Mouse (Mus musculus): ENCODE data around the gene Kremen1.

DNA sequence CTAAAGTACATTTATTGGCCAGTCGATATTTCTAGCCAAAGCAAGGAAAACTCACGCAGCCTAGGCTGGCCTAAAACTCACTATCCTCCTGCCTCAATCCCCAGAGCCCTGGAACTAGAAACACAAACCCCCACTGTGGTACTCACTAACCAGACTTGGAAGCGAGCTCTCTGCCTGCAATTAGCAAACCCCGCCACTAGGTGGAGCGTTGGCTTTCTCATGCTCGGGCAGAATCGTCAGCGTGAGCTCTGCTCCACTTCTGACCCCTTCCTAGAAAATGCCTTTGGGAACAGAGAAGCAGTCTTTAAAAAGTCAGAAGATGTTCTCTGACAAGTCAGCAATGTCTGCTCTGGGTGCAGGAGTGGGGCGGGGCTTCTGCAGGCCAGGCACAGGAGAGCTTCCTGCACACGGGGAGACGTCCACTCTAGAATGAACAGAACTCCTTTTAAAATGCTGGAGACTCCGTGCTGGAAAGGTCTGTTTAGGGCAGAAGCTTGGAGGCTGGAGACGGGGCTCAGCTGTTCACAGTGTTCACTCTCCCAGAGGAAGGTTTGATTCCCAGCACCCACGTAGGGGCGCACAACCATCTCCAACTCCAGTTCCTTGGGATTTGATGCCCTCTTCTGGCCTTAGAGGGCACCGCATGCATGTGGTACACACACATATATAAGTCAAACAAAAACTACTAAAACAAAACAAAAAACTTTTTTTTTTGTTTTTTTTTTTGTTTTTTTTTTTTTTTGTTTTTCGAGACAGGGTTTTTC, 100.5 kb downstream of the Kremen1 start:
- peak; percentile 36; the same call in 1 of the 2 replicates for TF ChIP-seq CTCF (IDR thresholded peaks at IDR 0.05; ENCODE audit: borderline replicate concordance, insufficient read depth, low read length)
- TF ChIP-seq POLR2A (IDR thresholded peaks at IDR 0.05; ENCODE audit: low read depth, low read length): no peak

Measured in embryonic fibroblast, embryonic 13.5 days (primary cell).